Mouse (Mus musculus): ENCODE results near the gene Abcg4.

Abcg4 gene

DNA sequence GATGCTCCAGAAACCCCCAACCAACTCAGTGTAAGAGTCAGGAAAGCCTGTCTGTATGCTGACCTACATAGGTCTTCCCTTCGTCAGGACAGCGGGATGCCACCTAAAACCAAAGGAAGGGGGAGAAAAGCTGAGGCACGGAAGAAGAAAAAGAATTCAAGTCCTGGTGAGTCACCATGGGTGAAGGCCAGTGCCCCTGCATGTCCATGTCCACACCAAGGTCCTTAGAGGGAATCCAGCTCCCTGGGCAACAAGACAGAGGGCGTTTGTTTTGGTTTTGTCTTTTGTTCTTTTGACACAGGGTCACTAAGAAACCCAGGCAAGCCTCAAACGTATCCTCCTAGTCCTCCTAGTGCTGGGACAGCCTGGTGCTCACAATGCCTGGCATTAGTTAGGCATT, 47.5 kb downstream of the Abcg4 start:
- CTCF ChIA-PET, result interaction anchor here (0.5 to 0.6 kb wide), 2 partner anchors 40 to 75 kb away, joined by 3 to 4 read pairs; no protein-coding TSS in a partner anchor

- CTCF ChIA-PET, result interaction anchor here (0.6 kb wide), 1 partner anchor 40 kb away, joined by 4 read pairs; no protein-coding TSS in a partner anchor
Measured at GRCm38 (mm10) chr9:44240399-44240798, 48.0 kb downstream of the Abcg4 start, which contains the start of gene Ccdc153. TSS of gene Ccdc153 (plus strand) at chr9:44240676.

DNA sequence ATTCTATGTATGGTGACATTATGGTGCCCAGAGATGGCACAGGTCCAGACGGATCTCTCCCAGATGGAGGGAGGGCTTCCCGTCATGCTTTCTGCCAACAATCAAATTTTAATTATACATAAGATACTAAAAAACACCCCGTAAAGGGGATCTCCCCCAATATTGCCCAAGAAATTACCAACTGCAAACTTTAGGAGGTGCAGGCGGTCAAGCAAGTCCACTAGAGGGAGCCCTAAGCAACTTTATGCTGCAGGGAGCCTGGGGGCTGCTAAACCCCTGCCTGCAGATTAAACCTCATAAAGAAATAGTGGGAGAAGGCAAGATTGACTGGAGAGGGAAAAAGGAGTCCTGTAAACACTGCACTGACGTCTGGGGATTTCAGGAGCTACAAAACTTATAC, 49.0 kb downstream of the Abcg4 start:
- CTCF ChIA-PET, result interaction anchor here (0.7 kb wide), 1 partner anchor 162 kb away, joined by 3 read pairs; no protein-coding TSS in a partner anchor

DNA sequence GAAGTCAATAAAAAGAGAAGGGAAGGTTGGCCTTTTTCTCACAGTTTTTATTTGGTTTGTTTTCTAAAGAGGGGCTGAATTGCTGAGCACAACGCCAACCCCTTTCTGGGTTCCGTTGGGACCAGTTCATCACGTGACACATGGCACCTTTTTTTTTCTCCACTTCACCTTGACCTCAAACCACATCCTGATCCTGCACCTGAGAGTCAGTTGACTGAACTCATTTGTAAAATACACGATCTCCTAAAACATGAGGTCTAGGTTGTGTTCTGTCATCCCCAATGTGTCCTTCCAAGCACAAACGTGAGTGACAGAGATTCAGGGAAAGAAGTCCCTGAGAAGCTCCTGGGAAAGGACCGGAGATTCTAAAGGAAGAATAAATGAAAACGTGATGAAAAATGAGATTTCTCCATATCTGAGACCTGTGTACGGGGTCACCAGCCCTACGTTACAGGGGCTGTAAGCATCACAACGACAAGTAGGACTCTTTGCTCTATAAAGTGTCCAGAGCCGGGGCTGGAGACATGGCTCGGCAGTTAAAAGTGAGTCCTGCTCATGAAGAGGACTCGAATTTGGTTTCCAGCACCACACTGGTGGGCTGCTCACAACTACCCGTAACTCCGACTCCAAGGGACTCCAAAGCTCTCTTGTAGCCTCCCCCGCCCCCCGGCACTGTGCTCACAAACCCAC, 49.8 kb downstream of the Abcg4 start:
- CTCF ChIA-PET, result no interaction called here

- CTCF ChIA-PET, result interaction anchor here (0.6 to 1.1 kb wide), 3 partner anchors 11 to 293 kb away, joined by 3 to 5 read pairs (median 3); no protein-coding TSS in a partner anchor
Measured at GRCm38 (mm10) chr9:44237128-44237527, 51.3 kb downstream of the Abcg4 start.

DNA sequence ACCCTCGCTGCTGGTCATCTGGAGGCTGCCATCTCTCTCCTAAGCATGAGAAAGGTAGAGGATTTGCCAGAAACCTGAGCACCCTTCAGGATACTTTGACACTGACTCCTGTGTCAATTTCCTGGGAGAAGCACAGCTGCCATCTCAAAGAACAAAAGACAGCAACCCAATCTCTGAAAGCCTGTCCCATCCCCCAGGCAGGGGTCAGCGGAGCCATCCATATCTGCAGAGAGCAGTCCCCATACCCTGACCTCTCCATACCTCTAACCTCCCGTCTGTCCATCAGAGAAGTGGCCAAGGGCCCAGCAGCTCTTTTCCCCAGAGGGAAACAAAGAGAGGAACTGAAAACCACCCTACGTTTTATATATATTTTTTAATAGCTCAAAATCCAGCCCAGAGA, 51.8 kb downstream of the Abcg4 start:
- CTCF ChIA-PET, result interaction anchor here (0.7 to 1.1 kb wide), 2 partner anchors 11 to 12 kb away, joined by 3 to 5 read pairs; no protein-coding TSS in a partner anchor

- CTCF ChIA-PET, result interaction anchor here (0.7 to 1.3 kb wide), 2 partner anchors 9 to 10 kb away, joined by 3 to 4 read pairs; no protein-coding TSS in a partner anchor
Measured at GRCm38 (mm10) chr9:44234479-44235427, 53.7 kb downstream of the Abcg4 start.

GRCm38 (mm10) chr9:44233802-44234478, 54.5 kb downstream of the Abcg4 start, which contains the start of gene Cbl:
TSS of gene Cbl (minus strand) at chr9:44234049.
- CTCF ChIA-PET, result interaction anchor here (0.6 to 1.3 kb wide), 2 partner anchors 11 to 22 kb away, joined by 3 read pairs; no protein-coding TSS in a partner anchor

- CTCF ChIA-PET, result interaction anchor here (0.6 to 1.3 kb wide), 2 partner anchors 12 to 22 kb away, joined by 3 read pairs; no protein-coding TSS in a partner anchor
Measured at GRCm38 (mm10) chr9:44233021-44233801, 55.2 kb downstream of the Abcg4 start.

- CTCF ChIA-PET, result interaction anchor here (0.6 to 0.8 kb wide), 2 partner anchors 8 to 431 kb away, joined by 5 to 7 read pairs; no protein-coding TSS in a partner anchor
Measured at GRCm38 (mm10) chr9:44231609-44232008, 56.8 kb downstream of the Abcg4 start.

- CTCF ChIA-PET, result no interaction called here
Measured at GRCm38 (mm10) chr9:44225993-44226392, 62.4 kb downstream of the Abcg4 start.

Measured in spleen, embryonic (tissue).